Comparison of ENCODE assay signal across 8 mouse cellular contexts in the genomic region with DNA sequence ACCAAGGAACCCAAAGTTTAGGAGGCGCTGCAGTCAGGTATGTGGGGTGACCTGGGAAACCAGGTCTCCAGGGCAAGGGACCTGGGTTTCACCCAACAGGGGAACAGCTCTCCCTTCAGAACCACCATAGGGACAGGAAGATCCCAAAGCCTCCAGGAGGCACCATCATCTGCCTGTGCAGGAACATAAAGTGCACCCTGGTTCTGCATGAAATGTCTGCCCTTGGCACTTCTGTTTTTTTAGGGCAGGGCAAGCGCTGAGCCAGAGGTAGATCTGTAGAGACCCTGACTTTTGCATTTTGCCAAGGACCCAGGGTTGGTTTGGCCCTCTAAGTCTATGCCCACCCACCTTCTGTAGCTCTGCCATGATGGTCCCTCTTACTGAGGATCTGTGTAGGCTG. TPM values are rescaled to one million over a fixed set of nuclear protein-coding genes. Genes with fewer than 3 reads are reported as not detected.
DNase-seq lines count a peak whose midpoint lies in the region; ATAC-seq and TF ChIP-seq lines count a peak whose summit lies in the region.

No protein-coding gene starts in this region.

- DNase-seq in heart, postnatal 36 days = no peak
- peak; percentile 13 to 61 for DNase-seq in spleen, postnatal 4 days (ENCODE audit: low spot score in 2 of 2)
- no peak for DNase-seq in spleen, adult 12 weeks (ENCODE audit: low spot score)
- no peak for DNase-seq in limb, embryonic 14.5 days (ENCODE audit: low spot score)
- no peak for DNase-seq in left cerebral cortex, postnatal 4 days
- no peak for DNase-seq in left cerebral cortex, postnatal 36 days (ENCODE audit: low spot score in 2 of 2)

- peaks cover 25% of the 10 kb centered on the region for H3K36me3 ChIP-seq in heart, embryonic 11.5 days (ENCODE audit: control insufficient read depth, insufficient read depth, low read length)
- peaks cover 44% of the 10 kb centered on the region for H3K36me3 ChIP-seq in limb, embryonic 14.5 days (ENCODE audit: control insufficient read depth, insufficient read depth, low read length)
- H3K36me3 ChIP-seq in stomach, embryonic 15.5 days = peaks cover 32% of the 10 kb centered on the region

- no peak for TF ChIP-seq POLR2A in limb, embryonic 14.5 days (IDR thresholded peaks at IDR 0.05; ENCODE audit: borderline replicate concordance, extremely low read depth, insufficient read depth, insufficient read length)

- H3K4me1 ChIP-seq in heart, embryonic 11.5 days (ENCODE audit: control insufficient read depth, insufficient read depth, low read length) = peaks cover 30% of the 10 kb centered on the region
- H3K4me1 ChIP-seq in limb, embryonic 14.5 days (ENCODE audit: control insufficient read depth, insufficient read depth, low read length) = peaks cover 4% of the 10 kb centered on the region; the same call in 1 of the 2 replicates
- peaks cover 31% of the 10 kb centered on the region for H3K4me1 ChIP-seq in stomach, embryonic 15.5 days

- 80% methylated on average over 2 of the region's 2 CpGs for WGBS in heart, embryonic 11.5 days (ENCODE audit: insufficient replicate concordance)
- 83% methylated on average over 2 of the region's 2 CpGs for WGBS in limb, embryonic 14.5 days
- 82% methylated on average over 2 of the region's 2 CpGs for WGBS in stomach, embryonic 15.5 days

- ATAC-seq in heart, embryonic 11.5 days (replicated peaks; ENCODE audit: insufficient number of reproducible peaks, low FRiP score, low TSS enrichment) = no peak
- no peak; the same call in 1 of the 2 replicates for ATAC-seq in limb, embryonic 14.5 days (ENCODE audit: low FRiP score, low read depth)
- no peak for ATAC-seq in stomach, embryonic 15.5 days (ENCODE audit: insufficient read depth, low FRiP score, low read depth)

- no peaks in the 10 kb centered on the region for H3K27me3 ChIP-seq in heart, embryonic 11.5 days (ENCODE audit: control insufficient read depth, insufficient read depth, low read length)
- no peaks in the 10 kb centered on the region for H3K27me3 ChIP-seq in limb, embryonic 14.5 days (ENCODE audit: control insufficient read depth, insufficient read depth, low read length)
- no peaks in the 10 kb centered on the region for H3K27me3 ChIP-seq in stomach, embryonic 15.5 days (replicated peaks)

- no peaks in the 10 kb centered on the region for H3K9me3 ChIP-seq in heart, embryonic 11.5 days (replicated peaks; ENCODE audit: control insufficient read depth, low read length)
- no peaks in the 10 kb centered on the region for H3K9me3 ChIP-seq in limb, embryonic 14.5 days (ENCODE audit: control insufficient read depth, low read length)
- H3K9me3 ChIP-seq in stomach, embryonic 15.5 days = no peaks in the 10 kb centered on the region

- peak overlapping the region; percentile 98 for H3K4me2 ChIP-seq in heart, embryonic 11.5 days
- H3K4me2 ChIP-seq in limb, embryonic 14.5 days (replicated peaks; ENCODE audit: low read depth, low read length, severe bottlenecking) = peak overlapping the region; percentile 97; the same call in 1 of the 2 replicates
- peak overlapping the region; percentile 91; the same call in 1 of the 2 replicates for H3K4me2 ChIP-seq in stomach, embryonic 15.5 days

- no peak overlapping the region for H3K9ac ChIP-seq in heart, embryonic 11.5 days (ENCODE audit: low read depth, low read length)
- H3K9ac ChIP-seq in limb, embryonic 14.5 days (ENCODE audit: low read depth, low read length, severe bottlenecking) = no peak overlapping the region
- no peak overlapping the region for H3K9ac ChIP-seq in stomach, embryonic 15.5 days

- intact Hi-C loops in heart, postnatal 36 days (cut with DNase I) = loop anchor here (5.0 kb wide), 1 partner anchor 190 kb away; no protein-coding TSS in a partner anchor
- intact Hi-C loops in left cerebral cortex, postnatal 4 days (cut with DNase I) = loop anchor here (10.0 kb wide), 1 partner anchor 188 kb away; no protein-coding TSS in a partner anchor
- intact Hi-C loops in left cerebral cortex, postnatal 36 days (cut with DNase I) = loop anchor here (5.0 kb wide), 1 partner anchor 190 kb away; no protein-coding TSS in a partner anchor

- H3K4me3 ChIP-seq in heart, embryonic 11.5 days (ENCODE audit: low read depth, low read length) = no peak overlapping the region
- no peak overlapping the region; the same call in 1 of the 2 replicates for H3K4me3 ChIP-seq in limb, embryonic 14.5 days (replicated peaks; ENCODE audit: low read length)
- peak overlapping the region; percentile 72; the same call in 1 of the 2 replicates for H3K4me3 ChIP-seq in stomach, embryonic 15.5 days (replicated peaks)

- no peak overlapping the region for H3K27ac ChIP-seq in heart, embryonic 11.5 days (ENCODE audit: low read depth, low read length)
- H3K27ac ChIP-seq in limb, embryonic 14.5 days (replicated peaks; ENCODE audit: low read depth, low read length) = no peak overlapping the region
- peak overlapping the region; percentile 95; the same call in 1 of the 2 replicates for H3K27ac ChIP-seq in stomach, embryonic 15.5 days

RNA-seq across cellular contexts. Expression of a gene that starts 2.3 kb away (rescaled TPM):
- 66.2 and 66.7 TPM in 2 replicates for polyA plus RNA-seq in heart, embryonic 11.5 days (2014; fragmentation: Nextera tagmentation; extraction: Ambion mirVana)
- 10 to 100 TPM; 36.6 to 47.4 TPM for total RNA-seq in heart, postnatal 36 days (2021)
- polyA plus RNA-seq in limb, embryonic 14.5 days (2012; rRNA removed) = 130 and 165 TPM in 2 replicates
- polyA plus RNA-seq in limb, embryonic 14.5 days (2014; fragmentation: Nextera tagmentation; extraction: Ambion mirVana) = 41.2 and 46.3 TPM in 2 replicates
- 60.9 and 63.5 TPM in 2 replicates for polyA plus RNA-seq in stomach, embryonic 15.5 days (2015; fragmentation: Nextera tagmentation; extraction: Ambion mirVana)
- total RNA-seq in left cerebral cortex, postnatal 4 days (2021) = 10 to 100 TPM; 66.1 to 69.2 TPM
- 10 to 100 TPM; 33.1 to 65.4 TPM for total RNA-seq in left cerebral cortex, postnatal 36 days (2021)

RNA-seq across cellular contexts. Expression of a gene that starts 9.3 kb away (rescaled TPM):
- 45.5 and 53.2 TPM in 2 replicates for polyA plus RNA-seq in heart, embryonic 11.5 days (2014; fragmentation: Nextera tagmentation; extraction: Ambion mirVana)
- 10 to 100 TPM; 36.0 to 38.3 TPM for total RNA-seq in heart, postnatal 36 days (2021)
- polyA plus RNA-seq in limb, embryonic 14.5 days (2012; rRNA removed) = 29.7 and 41.6 TPM in 2 replicates
- polyA plus RNA-seq in limb, embryonic 14.5 days (2014; fragmentation: Nextera tagmentation; extraction: Ambion mirVana) = 57.9 and 64.2 TPM in 2 replicates
- polyA plus RNA-seq in stomach, embryonic 15.5 days (2015; fragmentation: Nextera tagmentation; extraction: Ambion mirVana) = 52.7 and 56.6 TPM in 2 replicates
- total RNA-seq in left cerebral cortex, postnatal 4 days (2021) = 10 to 100 TPM; 49.7 to 51.6 TPM
- total RNA-seq in left cerebral cortex, postnatal 36 days (2021) = 10 to 100 TPM; 49.8 to 54.4 TPM

RNA-seq across cellular contexts. Expression of a gene that starts 10.2 kb away (rescaled TPM):
- polyA plus RNA-seq in heart, embryonic 11.5 days (2014; fragmentation: Nextera tagmentation; extraction: Ambion mirVana) = 26.3 and 26.5 TPM in 2 replicates
- 10 to 100 TPM; 16.6 to 18.0 TPM for total RNA-seq in heart, postnatal 36 days (2021)
- 102 and 117 TPM in 2 replicates for polyA plus RNA-seq in limb, embryonic 14.5 days (2012; rRNA removed)
- polyA plus RNA-seq in limb, embryonic 14.5 days (2014; fragmentation: Nextera tagmentation; extraction: Ambion mirVana) = 58.8 and 59.5 TPM in 2 replicates
- 48.5 and 50.8 TPM in 2 replicates for polyA plus RNA-seq in stomach, embryonic 15.5 days (2015; fragmentation: Nextera tagmentation; extraction: Ambion mirVana)
- 100 to 1,000 TPM; 191 to 197 TPM for total RNA-seq in left cerebral cortex, postnatal 4 days (2021)
- 100 to 1,000 TPM in 1 of 2 experiments, 10 to 100 TPM in 1; 70.6 to 105 TPM for total RNA-seq in left cerebral cortex, postnatal 36 days (2021)

RNA-seq across cellular contexts. Expression of a gene that starts 16.7 kb away (rescaled TPM):
- 13.7 and 14.6 TPM in 2 replicates for polyA plus RNA-seq in heart, embryonic 11.5 days (2014; fragmentation: Nextera tagmentation; extraction: Ambion mirVana)
- total RNA-seq in heart, postnatal 36 days (2021) = 1 to 10 TPM; 2.3 to 2.4 TPM
- polyA plus RNA-seq in limb, embryonic 14.5 days (2012; rRNA removed) = 9.2 and 10.3 TPM in 2 replicates
- 10.2 TPM in 2 replicates for polyA plus RNA-seq in limb, embryonic 14.5 days (2014; fragmentation: Nextera tagmentation; extraction: Ambion mirVana)
- 25.0 and 26.9 TPM in 2 replicates for polyA plus RNA-seq in stomach, embryonic 15.5 days (2015; fragmentation: Nextera tagmentation; extraction: Ambion mirVana)
- total RNA-seq in left cerebral cortex, postnatal 4 days (2021) = 10 to 100 TPM; 43.7 to 48.7 TPM
- 10 to 100 TPM; 19.9 to 20.9 TPM for total RNA-seq in left cerebral cortex, postnatal 36 days (2021)

Comparison
In these comparisons a context has a peak if more than half of its experiments do, and no peak if none do; other contexts are left out.
1. DNase-seq: peak in spleen, postnatal 4 days (2 of 2); none in heart, postnatal 36 days (0 of 2), spleen, adult 12 weeks (single experiment), limb, embryonic 14.5 days (single experiment), left cerebral cortex, postnatal 4 days (single experiment) and left cerebral cortex, postnatal 36 days (0 of 2).
2. Peak in every context shown above with its lines, with median percentiles within 50 percentile points of each other: H3K4me2 ChIP-seq.